Mouse (Mus musculus) bone marrow macrophage, adult 2 months (primary cell): ENCODE measurements around the gene Galnt7. TPM values are rescaled to one million over a fixed set of nuclear protein-coding genes. Genes with fewer than 3 reads are reported as not detected.
A peak's percentile ranks its signal among the peaks of the same experiment; 100 is the strongest.

Experiments used
- H3K27ac ChIP-seq: 2 replicates; pipeline ENCODE4 v1.5.1; 2012; ENCODE audit warnings: low read depth, low read length; ENCODE audit not compliant: insufficient read depth
- H3K4me1 ChIP-seq: 2 replicates; pipeline ENCODE4 v1.6.1; 2012; ENCODE audit warnings: low read length; ENCODE audit not compliant: control insufficient read depth, insufficient read depth
- H3K4me3 ChIP-seq: 2 replicates; pipeline ENCODE4 v1.5.1; 2012; ENCODE audit warnings: mild to moderate bottlenecking, low read length, moderate library complexity; ENCODE audit not compliant: insufficient read depth
- CTCF ChIP-seq: IDR thresholded peaks from 2 replicates; pipeline ENCODE4 v1.5.1; 2012; ENCODE audit warnings: low read depth, mild to moderate bottlenecking, low read length, moderate library complexity
- POLR2A ChIP-seq: IDR thresholded peaks from 2 replicates; pipeline ENCODE4 v1.6.1; 2012; ENCODE audit warnings: mild to moderate bottlenecking, low read depth, low read length, borderline replicate concordance
- polyA plus RNA-seq: library from polyadenylated mRNA; stranded (reverse); fragments of >200 nt; gene quantifications from 2 replicates; pipeline ENCODE4 v1.2.4, GENCODE M21; 2012; ENCODE audit not compliant: missing spikeins, insufficient read depth, insufficient read length

Galnt7 gene
- polyA plus RNA-seq, 1 experiment, result 24.7 TPM

DNA sequence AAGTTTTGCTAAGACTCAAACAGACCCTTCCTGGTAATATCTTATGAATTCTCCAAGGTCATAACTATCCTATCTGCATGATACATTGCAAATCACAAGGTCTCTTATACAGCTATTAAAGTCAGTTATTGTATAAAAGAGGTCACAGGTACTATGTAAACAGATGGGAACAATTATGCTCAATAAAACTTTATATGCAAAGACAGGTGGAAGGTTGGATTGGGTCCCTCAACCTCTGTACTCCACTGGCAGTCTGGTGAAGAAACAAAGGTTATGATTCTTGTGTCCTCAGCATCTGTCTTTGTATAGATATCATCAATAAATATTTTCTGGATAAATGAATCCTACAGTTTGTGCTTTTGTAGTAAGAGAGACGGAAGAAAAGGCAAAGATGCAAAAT, 64.2 kb downstream of the Galnt7 start:
- Histone ChIP-seq H3K27ac (peak overlapping the region; percentile 95), H3K4me3 (peak overlapping the region; percentile 53), H3K4me1 (peaks cover 70% of the 10 kb centered on the region)

DNA sequence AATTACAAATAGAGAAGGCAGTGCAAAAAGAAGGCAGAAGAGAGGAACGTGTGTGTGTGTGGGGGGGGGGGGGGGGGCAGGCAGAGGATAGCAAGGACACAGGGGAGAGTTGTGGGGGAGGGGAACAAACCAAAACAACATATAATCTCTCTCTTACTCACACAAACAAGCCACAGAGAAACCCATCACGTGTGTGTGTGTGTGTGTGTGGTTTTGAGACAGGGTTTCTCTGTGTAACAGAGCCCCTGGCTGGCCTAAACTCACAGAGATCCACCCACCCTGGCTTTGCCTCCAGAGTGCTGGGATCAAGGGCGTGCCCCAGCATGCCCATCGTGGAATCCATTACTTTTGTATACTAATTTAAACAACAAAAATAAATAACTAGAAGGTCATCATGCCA, 66.2 kb downstream of the Galnt7 start:
- Histone ChIP-seq H3K4me1 (peaks cover 54% of the 10 kb centered on the region), H3K27ac (peak overlapping the region; percentile 95), H3K4me3 (no peak overlapping the region)
- TF ChIP-seq CTCF, result no peak
- TF ChIP-seq POLR2A, result no peak

More for the DNA sequence above, 64.2 kb downstream of the Galnt7 start:
- no peak for TF ChIP-seq POLR2A
- no peak for TF ChIP-seq CTCF

DNA sequence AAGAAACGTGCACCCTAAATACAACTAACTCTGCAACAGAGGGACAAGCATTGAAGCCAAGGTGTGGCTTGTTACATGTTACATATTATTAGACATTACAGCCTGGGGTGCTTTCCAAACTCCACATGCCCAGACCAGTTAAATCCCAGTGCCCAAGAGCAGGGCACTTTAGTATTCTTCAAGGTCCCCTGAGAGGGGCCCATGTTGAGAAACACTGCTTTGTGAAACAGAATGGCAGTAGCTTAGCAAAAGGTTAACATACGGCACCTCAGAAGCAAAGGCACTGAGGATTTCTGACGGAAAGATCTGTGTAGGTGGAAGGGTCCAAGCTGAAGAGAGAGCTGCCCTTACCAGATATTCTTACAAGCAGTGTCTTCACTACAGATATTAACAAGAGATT, 67.0 kb downstream of the Galnt7 start:
- TF ChIP-seq CTCF, result no peak
- TF ChIP-seq POLR2A, result no peak
- no peak overlapping the region for H3K4me3 ChIP-seq
- peaks cover 51% of the 10 kb centered on the region for H3K4me1 ChIP-seq
- H3K27ac ChIP-seq, result no peak overlapping the region

DNA sequence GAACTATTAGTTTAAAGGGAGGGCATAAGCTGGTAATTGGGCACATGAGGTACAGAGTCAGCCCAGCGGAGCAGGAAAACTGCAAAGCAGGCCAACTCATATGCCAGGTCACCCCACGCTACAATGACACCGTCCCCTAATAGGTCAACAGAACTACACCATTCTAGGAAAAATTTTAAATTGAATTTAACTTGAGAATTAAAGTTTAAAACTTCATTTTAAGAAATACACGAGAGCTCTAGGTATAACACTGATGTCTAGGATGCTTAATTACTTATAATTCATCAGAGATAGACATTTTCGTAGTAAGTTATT, 67.7 kb downstream of the Galnt7 start:
- peaks cover 47% of the 10 kb centered on the region for H3K4me1 ChIP-seq
- H3K27ac ChIP-seq, result no peak overlapping the region
- H3K4me3 ChIP-seq, result no peak overlapping the region
- TF ChIP-seq CTCF, result no peak
- TF ChIP-seq POLR2A, result no peak

DNA sequence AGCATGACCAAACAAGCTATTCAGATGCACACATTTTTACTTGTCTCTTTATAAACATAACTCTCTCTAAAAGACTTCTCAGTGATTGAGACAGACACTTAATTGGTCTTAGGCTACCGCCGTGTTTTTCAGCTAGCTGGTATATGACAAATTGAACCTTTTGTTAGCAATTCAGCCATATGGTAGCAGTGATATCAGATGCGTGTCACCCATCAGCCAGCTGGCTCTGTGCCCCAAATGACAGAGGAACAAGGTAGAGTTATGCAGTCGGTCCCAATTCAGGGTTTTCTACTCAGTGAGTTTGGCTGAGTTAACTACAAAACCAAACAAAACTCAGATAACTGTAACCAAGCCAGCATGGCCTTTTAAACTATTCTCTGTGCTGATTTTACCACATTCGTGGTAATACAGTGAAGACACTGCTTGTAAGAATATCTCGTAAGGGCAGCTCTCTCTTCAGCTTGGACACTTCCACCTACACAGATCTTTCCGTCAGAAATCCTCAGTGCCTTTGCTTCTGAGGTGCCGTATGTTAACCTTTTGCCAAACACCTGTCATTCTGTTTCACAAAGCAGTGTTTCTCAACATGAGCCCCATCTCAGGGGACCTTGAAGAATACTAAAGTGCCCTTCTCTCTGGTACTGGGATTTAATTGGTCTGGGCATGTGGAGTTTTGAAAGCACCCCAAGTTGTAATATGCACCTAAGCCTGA, 68.3 kb downstream of the Galnt7 start:
- H3K27ac ChIP-seq, result no peak overlapping the region
- H3K4me3 ChIP-seq, result no peak overlapping the region
- no peak for TF ChIP-seq POLR2A
- H3K4me1 ChIP-seq, result peaks cover 47% of the 10 kb centered on the region

- no peak overlapping the region for H3K4me3 ChIP-seq
- TF ChIP-seq CTCF (no peak), POLR2A (no peak)
- no peak overlapping the region for H3K27ac ChIP-seq
- peaks cover 46% of the 10 kb centered on the region for H3K4me1 ChIP-seq
Measured at GRCm38 (mm10) chr8:57579845-57580244, 73.0 kb downstream of the Galnt7 start.

DNA sequence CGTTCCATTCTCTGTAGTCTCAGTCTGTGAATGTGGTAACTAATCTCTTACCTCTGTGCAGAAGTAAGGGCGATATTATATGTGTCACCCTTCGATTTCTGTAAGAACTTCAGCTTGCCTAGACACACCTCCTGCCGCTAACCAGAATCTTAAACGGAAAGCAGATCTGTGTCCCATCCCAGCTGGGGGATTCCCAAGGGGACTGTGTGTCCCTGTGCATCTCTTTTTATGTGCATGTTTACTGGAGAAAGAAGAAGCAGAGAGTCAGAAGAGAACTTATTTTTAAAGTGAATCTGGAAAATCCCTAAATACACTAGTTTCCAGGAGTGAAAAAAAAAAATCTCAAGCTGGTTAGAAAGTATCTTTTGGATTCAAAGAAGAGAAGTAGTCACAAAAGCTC, 75.5 kb downstream of the Galnt7 start:
- no peak for TF ChIP-seq POLR2A
- TF ChIP-seq CTCF, result no peak
- Histone ChIP-seq H3K27ac (no peak overlapping the region), H3K4me1 (peaks cover 41% of the 10 kb centered on the region), H3K4me3 (no peak overlapping the region)

- H3K4me1 ChIP-seq, result peaks cover 41% of the 10 kb centered on the region
- H3K4me3 ChIP-seq, result no peak overlapping the region
- TF ChIP-seq POLR2A, result no peak
- no peak for TF ChIP-seq CTCF
- peak overlapping the region; percentile 63 for H3K27ac ChIP-seq
Measured at GRCm38 (mm10) chr8:57576238-57576637, 76.6 kb downstream of the Galnt7 start.

GRCm38 (mm10) chr8:57575336-57575735, 77.5 kb downstream of the Galnt7 start:
- H3K4me1 ChIP-seq, result peaks cover 40% of the 10 kb centered on the region
- no peak overlapping the region for H3K27ac ChIP-seq
- H3K4me3 ChIP-seq, result no peak overlapping the region
- TF ChIP-seq CTCF, result no peak
- no peak for TF ChIP-seq POLR2A

DNA sequence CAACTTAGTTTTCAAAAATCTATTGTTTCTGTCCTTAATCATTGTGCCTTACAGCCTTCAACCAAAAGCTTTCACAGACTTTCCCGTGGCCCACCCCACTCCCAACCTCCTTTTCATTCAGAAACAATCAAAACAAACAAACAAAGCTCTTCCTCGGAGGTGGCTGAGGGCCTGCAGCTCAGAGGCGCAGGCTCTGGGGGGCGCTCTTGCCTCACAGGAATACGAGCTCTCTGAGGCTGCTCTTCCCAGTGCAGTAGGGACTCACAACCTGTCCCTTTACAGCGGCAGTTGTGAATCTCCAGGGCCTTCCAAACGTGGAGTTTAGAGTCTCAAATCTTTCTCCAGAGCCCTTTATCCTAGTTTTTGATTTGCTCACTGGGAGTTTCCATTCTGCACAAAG, 78.4 kb downstream of the Galnt7 start:
- Histone ChIP-seq H3K4me3 (no peak overlapping the region), H3K4me1 (peaks cover 34% of the 10 kb centered on the region), H3K27ac (no peak overlapping the region)
- peak; percentile 92 for TF ChIP-seq CTCF
- TF ChIP-seq POLR2A, result no peak
